Mouse (Mus musculus): ENCODE data around the gene Cabp1. TPM values are rescaled to one million over a fixed set of nuclear protein-coding genes. Genes with fewer than 3 reads are reported as not detected.

The Cabp1 gene
- total and polyA plus RNA-seq, 3 experiments = 2.3 to 6.0 (median 3.9) TPM

DNA sequence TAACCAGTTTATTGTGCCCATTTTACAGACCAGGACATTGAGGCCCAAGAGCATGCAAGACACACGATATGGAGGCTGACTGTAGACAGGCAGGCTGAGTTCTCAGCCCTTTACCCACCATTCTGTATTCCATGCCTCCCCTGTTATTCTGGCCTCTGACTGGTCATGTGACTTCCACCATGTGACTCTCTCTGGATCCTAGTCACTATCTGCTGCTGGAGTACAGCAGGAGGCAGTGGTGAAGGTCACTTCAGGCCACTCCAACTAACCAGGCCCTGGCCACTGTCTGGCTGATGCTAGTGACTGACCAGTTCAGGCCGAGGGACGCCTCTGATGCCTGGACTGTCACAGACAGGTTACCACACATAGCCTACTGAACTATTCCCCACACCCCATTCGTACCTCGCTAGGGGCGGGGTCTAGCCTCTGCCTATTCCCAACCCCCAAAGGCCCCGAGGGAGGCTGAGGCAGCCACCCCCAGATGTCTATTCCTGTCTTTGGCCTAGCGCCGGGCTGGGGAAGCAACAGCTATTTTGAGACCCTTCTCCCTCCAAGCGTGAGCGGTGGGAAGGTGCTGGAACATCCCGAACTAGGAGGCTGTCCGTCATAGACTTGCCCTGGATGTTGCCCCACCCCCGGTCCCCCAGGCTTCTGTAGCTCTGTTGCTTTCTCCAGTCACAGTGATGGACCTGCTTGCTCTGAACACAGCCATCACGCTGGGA, 36.8 kb upstream of the Cabp1 start:
- no peak overlapping the region for H3K4me3 ChIP-seq
- H3K4me1 ChIP-seq (ENCODE audit: control insufficient read depth, insufficient read depth, low read length) = peaks cover 2% of the 10 kb centered on the region; the same call in 1 of the 2 replicates
- H3K36me3 ChIP-seq (ENCODE audit: control insufficient read depth, insufficient read depth, low read length) = no peaks in the 10 kb centered on the region
- no peaks in the 10 kb centered on the region for H3K79me2 ChIP-seq (replicated peaks; ENCODE audit: control insufficient read depth, insufficient read depth, low read length)
- intact Hi-C loops (cut with DNase I) = no loop called here
- H3K27ac ChIP-seq = no peak overlapping the region
- H3K27me3 ChIP-seq (ENCODE audit: control insufficient read depth, insufficient read depth, low read length) = no peaks in the 10 kb centered on the region
- peak; percentile 31 to 43 for DNase-seq
- 38% methylated on average over 15 of the region's 15 CpGs for WGBS
- no peak for TF ChIP-seq POLR2A (IDR thresholded peaks at IDR 0.05; ENCODE audit: insufficient read depth, low read depth, low read length)
- TF ChIP-seq EP300 (IDR thresholded peaks at IDR 0.05; ENCODE audit: insufficient read depth, low read depth, low read length) = no peak
- TF ChIP-seq CTCF (IDR thresholded peaks at IDR 0.05) = no peak
- H3K9ac ChIP-seq (ENCODE audit: low read depth, low read length) = no peak overlapping the region

DNA sequence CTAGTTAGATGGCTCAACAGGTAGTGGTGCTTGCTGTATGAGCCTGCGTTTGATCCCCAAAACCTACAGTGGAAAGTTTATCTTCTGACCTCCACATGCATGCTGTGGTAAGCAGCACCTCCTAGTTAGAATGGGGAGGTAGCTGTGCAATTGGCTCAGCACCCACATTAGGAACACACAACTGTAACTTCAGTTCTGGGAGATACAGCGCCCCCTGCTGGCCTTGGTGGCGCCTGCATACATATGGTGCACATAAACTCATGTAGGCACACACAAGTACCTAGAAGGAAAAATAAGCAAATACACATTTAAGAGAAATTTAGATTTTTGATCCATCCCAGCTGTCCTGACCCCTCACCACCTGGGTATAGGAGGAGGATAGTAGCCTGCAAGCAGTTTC, 28.3 kb upstream of the Cabp1 start:
- no peaks in the 10 kb centered on the region for H3K36me3 ChIP-seq (ENCODE audit: control insufficient read depth, insufficient read depth, low read length)
- no peak overlapping the region for H3K27ac ChIP-seq
- 87% methylated on average over 3 of the region's 3 CpGs for WGBS
- no peak for TF ChIP-seq EP300 (IDR thresholded peaks at IDR 0.05; ENCODE audit: insufficient read depth, low read depth, low read length)
- no peak for TF ChIP-seq POLR2A (IDR thresholded peaks at IDR 0.05; ENCODE audit: insufficient read depth, low read depth, low read length)
- TF ChIP-seq CTCF (IDR thresholded peaks at IDR 0.05) = peak; percentile 43
- no peak overlapping the region for H3K4me3 ChIP-seq
- no peak for DNase-seq
- H3K27me3 ChIP-seq (ENCODE audit: control insufficient read depth, insufficient read depth, low read length) = no peaks in the 10 kb centered on the region
- H3K9ac ChIP-seq (ENCODE audit: low read depth, low read length) = no peak overlapping the region
- intact Hi-C loops (cut with DNase I) = no loop called here
- no peaks in the 10 kb centered on the region for H3K79me2 ChIP-seq (replicated peaks; ENCODE audit: control insufficient read depth, insufficient read depth, low read length)
- H3K4me1 ChIP-seq (ENCODE audit: control insufficient read depth, insufficient read depth, low read length) = no peaks in the 10 kb centered on the region

DNA sequence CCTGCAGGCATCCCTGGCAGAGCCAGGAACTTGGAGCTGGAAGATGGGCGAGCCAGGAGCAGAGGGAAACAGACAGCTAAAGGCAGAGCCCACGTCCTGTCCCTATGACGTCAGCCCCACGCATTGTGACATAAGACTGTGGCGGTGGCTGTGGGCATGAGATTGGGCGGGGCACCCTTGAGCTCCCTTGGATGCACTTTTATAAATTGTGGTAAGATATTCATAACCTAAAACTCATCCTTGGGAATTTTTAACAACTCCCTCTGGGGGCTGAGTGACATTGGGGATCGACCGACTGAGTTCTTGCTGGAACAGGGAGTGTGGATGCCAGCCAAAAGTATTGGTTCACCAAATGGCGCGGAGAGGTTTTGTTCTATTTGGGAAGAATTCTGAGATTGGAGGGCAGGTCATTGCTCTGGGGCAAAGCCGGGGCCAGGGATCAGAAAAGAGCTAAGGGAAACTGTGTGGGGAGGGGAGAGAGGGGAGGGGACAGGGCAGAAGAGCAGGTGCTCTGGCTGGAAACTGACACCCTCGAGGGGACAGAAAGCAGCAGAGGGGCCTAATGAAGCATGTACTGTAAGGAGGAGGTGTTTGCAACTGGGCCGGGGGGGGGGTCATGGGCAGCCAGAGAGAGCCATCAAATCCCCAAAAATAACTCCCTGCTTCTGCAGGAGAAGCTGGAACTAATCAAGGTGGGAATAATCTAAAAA, 26.9 kb upstream of the Cabp1 start:
- intact Hi-C loops (cut with DNase I) = no loop called here

DNA sequence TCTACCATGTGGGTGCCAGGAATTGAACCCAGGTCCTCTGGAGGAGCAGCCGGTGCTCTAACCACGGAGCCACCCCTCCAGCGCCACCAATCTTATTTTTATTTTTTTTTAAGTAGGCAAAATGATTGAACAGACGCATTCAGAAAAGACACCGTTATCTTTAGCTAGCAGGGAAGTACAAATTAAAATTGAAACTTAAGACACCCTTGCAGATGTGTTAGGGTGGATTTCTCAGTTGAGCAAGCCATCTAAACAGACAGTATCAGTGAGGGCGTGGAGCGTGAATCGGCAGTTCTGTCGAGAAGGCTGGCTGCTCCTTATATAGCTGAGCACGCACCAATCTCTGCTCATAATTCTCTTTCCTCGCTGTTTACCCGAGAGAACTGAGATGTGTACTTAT, 23.8 kb upstream of the Cabp1 start:
- no peak for TF ChIP-seq POLR2A (IDR thresholded peaks at IDR 0.05; ENCODE audit: insufficient read depth, low read depth, low read length)
- Histone ChIP-seq H3K36me3 (ENCODE audit: control insufficient read depth, insufficient read depth, low read length) (no peaks in the 10 kb centered on the region), H3K4me1 (ENCODE audit: control insufficient read depth, insufficient read depth, low read length) (no peaks in the 10 kb centered on the region), H3K79me2 (replicated peaks; ENCODE audit: control insufficient read depth, insufficient read depth, low read length) (no peaks in the 10 kb centered on the region), H3K27me3 (ENCODE audit: control insufficient read depth, insufficient read depth, low read length) (no peaks in the 10 kb centered on the region), H3K27ac (no peak overlapping the region), H3K9ac (ENCODE audit: low read depth, low read length) (no peak overlapping the region), H3K4me3 (no peak overlapping the region)
- intact Hi-C loops (cut with DNase I) = no loop called here
- DNase-seq = no peak
- WGBS = 86% methylated on average over 12 of the region's 12 CpGs

More for the DNA sequence above, 26.9 kb upstream of the Cabp1 start:
- H3K4me3 ChIP-seq = no peak overlapping the region
- no peaks in the 10 kb centered on the region for H3K27me3 ChIP-seq (ENCODE audit: control insufficient read depth, insufficient read depth, low read length)
- no peaks in the 10 kb centered on the region for H3K4me1 ChIP-seq (ENCODE audit: control insufficient read depth, insufficient read depth, low read length)
- no peak for DNase-seq
- no peak overlapping the region for H3K27ac ChIP-seq
- H3K36me3 ChIP-seq (ENCODE audit: control insufficient read depth, insufficient read depth, low read length) = no peaks in the 10 kb centered on the region
- TF ChIP-seq POLR2A (IDR thresholded peaks at IDR 0.05; ENCODE audit: insufficient read depth, low read depth, low read length) (no peak), EP300 (IDR thresholded peaks at IDR 0.05; ENCODE audit: insufficient read depth, low read depth, low read length) (no peak), CTCF (IDR thresholded peaks at IDR 0.05) (no peak)
- no peak overlapping the region for H3K9ac ChIP-seq (ENCODE audit: low read depth, low read length)
- H3K79me2 ChIP-seq (replicated peaks; ENCODE audit: control insufficient read depth, insufficient read depth, low read length) = no peaks in the 10 kb centered on the region
- 31% methylated on average over 13 of the region's 13 CpGs for WGBS

DNA sequence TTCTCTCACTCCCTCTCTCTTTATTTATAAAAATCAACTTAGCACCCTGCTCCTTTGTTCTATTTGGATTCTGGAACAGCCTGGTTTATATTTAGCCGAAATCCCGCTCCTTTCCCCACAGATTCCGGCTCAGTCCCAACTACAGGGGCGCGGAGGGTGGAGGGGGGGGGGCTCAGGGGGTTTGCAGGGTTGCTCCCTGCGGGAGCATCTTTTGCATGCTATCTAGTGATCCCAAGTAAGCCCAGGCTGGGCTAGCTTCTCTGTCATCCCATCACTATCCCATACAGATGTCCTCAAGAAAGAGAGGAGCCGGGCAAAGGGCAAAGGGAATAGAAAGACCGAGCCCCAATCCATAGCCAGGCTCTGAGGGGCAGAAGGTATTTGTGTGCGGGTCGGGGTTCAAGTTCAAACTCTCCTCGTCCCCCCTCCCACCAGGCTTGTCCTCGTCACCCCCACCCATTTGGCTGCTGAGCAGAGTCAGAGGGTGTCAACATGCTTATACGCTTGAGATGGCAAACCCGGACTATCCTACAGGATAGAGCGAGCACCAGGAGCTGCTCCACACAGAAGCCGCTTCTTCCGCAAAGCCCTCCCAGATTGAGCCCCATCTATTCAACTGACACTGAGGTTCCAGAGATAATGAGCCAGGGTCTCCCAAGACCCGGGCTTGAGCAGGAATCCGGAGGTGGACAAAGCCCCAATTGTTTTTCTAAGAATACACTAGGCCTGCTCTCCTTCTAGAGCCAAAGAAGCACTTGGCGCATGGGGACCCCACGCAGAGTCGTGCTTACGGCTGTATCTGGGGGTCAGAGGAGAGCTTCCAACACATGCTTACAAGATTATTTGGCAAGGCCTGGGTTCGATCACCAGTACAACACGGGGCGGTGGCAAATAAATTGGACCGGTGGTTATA, 21.3 kb upstream of the Cabp1 start:
- no peak overlapping the region for H3K9ac ChIP-seq (ENCODE audit: low read depth, low read length)
- intact Hi-C loops (cut with DNase I) = no loop called here
- WGBS = 35% methylated on average over 27 of the region's 27 CpGs
- H3K27me3 ChIP-seq (ENCODE audit: control insufficient read depth, insufficient read depth, low read length) = no peaks in the 10 kb centered on the region
- no peak overlapping the region for H3K27ac ChIP-seq
- no peaks in the 10 kb centered on the region for H3K36me3 ChIP-seq (ENCODE audit: control insufficient read depth, insufficient read depth, low read length)
- no peak for DNase-seq
- TF ChIP-seq CTCF (IDR thresholded peaks at IDR 0.05) = no peak
- no peak for TF ChIP-seq EP300 (IDR thresholded peaks at IDR 0.05; ENCODE audit: insufficient read depth, low read depth, low read length)
- no peak for TF ChIP-seq POLR2A (IDR thresholded peaks at IDR 0.05; ENCODE audit: insufficient read depth, low read depth, low read length)
- H3K4me3 ChIP-seq = peak overlapping the region; percentile 35; the same call in 1 of the 2 replicates
- H3K79me2 ChIP-seq (replicated peaks; ENCODE audit: control insufficient read depth, insufficient read depth, low read length) = no peaks in the 10 kb centered on the region
- no peaks in the 10 kb centered on the region for H3K4me1 ChIP-seq (ENCODE audit: control insufficient read depth, insufficient read depth, low read length)

Measured in heart, adult 2 months (tissue).